Mouse (Mus musculus) spleen, postnatal 14 days (tissue): ENCODE measurements around the gene Cdx2.

Source experiments
- DNase-seq, 2 experiments: peaks; one replicate each; pipeline ENCODE4 v3.0.0; 2021 to 2022; ENCODE audit warnings: low spot score in 2 of 2

Cdx2 gene

GRCm38 (mm10) chr5:147260778-147261177 is 46.3 kb downstream of the Cdx2 start:
- DNase-seq, result no peak

GRCm38 (mm10) chr5:147260189-147260588 is 46.9 kb downstream of the Cdx2 start:
- DNase-seq, result no peak
